Mouse (Mus musculus) liver, embryonic 12.5 days (tissue): ENCODE measurements around the gene Pitpnm2. TPM values are rescaled to one million over a fixed set of nuclear protein-coding genes. Genes with fewer than 3 reads are reported as not detected.
"Not testable (repeated sequence)": the region's sequence is repeated elsewhere in the genome, so short reads cannot be mapped to it uniquely, and the experiment has no call there.

ENCODE experiments used
- ATAC-seq: fragments of 200-750 bp; cut with Nextera tagmentation; 2 replicates; pipeline ENCODE4 v1.8.0; 2017; ENCODE audit warnings: moderate number of reproducible peaks, mild to moderate bottlenecking, moderate library complexity
- H3K27ac ChIP-seq: fragments of 300-500 bp; sonication (generic); 2 replicates; pipeline ENCODE4 v1.5.1; 2016; ENCODE audit warnings: mild to moderate bottlenecking
- H3K27me3 ChIP-seq: fragments of 300-500 bp; sonication (generic); replicated peaks from 2 replicates; pipeline ENCODE4 v1.6.1; 2016; ENCODE audit warnings: mild to moderate bottlenecking, moderate library complexity
- H3K36me3 ChIP-seq: fragments of 300-500 bp; sonication (generic); 2 replicates; pipeline ENCODE4 v1.6.1; 2016; ENCODE audit warnings: mild to moderate bottlenecking, moderate library complexity
- H3K4me1 ChIP-seq: fragments of 300-500 bp; sonication (generic); 2 replicates; pipeline ENCODE4 v1.6.1; 2016
- H3K4me2 ChIP-seq: fragments of 300-500 bp; sonication (generic); 2 replicates; pipeline ENCODE4 v1.6.1; 2016; ENCODE audit warnings: mild to moderate bottlenecking, moderate library complexity
- H3K4me3 ChIP-seq: fragments of 300-500 bp; sonication (generic); 2 replicates; pipeline ENCODE4 v1.5.1; 2016; ENCODE audit warnings: mild to moderate bottlenecking, moderate library complexity
- H3K9ac ChIP-seq: fragments of 300-500 bp; sonication (generic); 2 replicates; pipeline ENCODE4 v1.6.1; 2016; ENCODE audit warnings: mild to moderate bottlenecking, moderate library complexity
- H3K9me3 ChIP-seq: fragments of 300-500 bp; sonication (generic); replicated peaks from 2 replicates; pipeline ENCODE4 v1.6.1; 2016; ENCODE audit warnings: mild to moderate bottlenecking, moderate library complexity
- WGBS: fragments of 180-500 bp; shearing (Covaris S2); methylation state at CpG from one replicate; pipeline ENCODE4 v1.1.7; 2016; ENCODE audit not compliant: insufficient replicate concordance; 5-methylcytosine and 5-hydroxymethylcytosine counted together
- polyA plus RNA-seq: library from polyadenylated mRNA; unstranded; fragments of >200 nt; fragmentation: Nextera tagmentation; extraction: Ambion mirVana; gene quantifications from 2 replicates; pipeline ENCODE4 v1.2.1, GENCODE M21; 2016

Gene Pitpnm2
- polyA plus RNA-seq: 2.5 and 3.7 TPM in 2 replicates

DNA sequence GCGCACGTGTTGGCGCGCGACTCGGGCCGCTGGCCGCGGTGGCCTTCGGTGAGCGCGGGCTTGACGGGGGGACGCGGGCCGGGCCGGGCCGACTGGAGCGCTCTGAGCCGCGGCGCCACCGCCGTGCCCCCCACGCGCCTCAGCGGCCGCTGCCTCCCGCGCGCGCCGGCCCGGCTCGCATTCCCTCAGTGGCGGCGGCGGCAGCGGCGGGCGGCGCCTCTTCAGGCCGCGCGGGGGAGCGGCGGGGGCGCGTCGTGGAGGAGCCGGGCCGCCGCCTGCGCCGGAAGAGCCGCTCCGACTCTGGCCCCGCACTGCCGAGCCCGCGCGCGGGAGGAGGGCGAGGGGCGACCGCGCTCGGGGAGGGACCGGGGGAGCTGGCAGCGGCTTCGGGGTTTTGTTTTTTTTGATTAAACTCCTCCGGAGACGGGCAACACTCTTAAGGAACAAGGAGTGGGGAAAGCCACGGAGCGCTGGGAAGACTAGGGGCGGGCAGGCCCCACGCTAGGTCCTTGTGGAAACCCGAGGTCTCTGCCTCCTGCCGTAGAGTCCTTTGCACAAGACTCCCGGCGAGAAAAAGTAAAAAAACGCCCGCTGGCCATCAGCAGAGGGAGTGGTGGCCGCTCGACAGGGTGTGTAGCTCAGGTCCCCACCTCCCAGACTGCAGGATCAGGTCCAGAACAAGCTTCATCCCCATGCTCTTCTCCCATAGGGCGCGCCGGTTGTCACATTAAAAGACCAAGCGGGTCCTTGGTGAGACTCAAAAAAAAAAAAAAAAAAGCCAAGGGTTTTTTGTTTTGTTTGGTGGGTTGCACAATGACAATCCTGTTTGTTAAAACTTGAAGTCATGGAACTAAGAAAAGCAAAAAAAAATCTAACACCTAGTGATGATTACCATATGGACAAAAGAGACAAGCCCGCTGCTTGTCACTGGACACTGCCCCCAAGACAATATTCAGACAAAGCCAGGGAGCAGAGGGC, at the start of gene Pitpnm2:
Pitpnm2 (minus strand) TSS at position 147 of the 978 bp plus-strand sequence.
- Histone ChIP-seq H3K4me2 (peak within 1 kb of the TSS; percentile 97), H3K9ac (peak within 1 kb of the TSS; percentile 78), H3K4me3 (peak within 1 kb of the TSS; percentile 76), H3K9me3 (no peaks in the 10 kb centered on the region), H3K36me3 (peaks cover 28% of the 10 kb centered on the region), H3K27ac (peak within 1 kb of the TSS; percentile 78), H3K4me1 (peaks cover 35% of the 10 kb centered on the region), H3K27me3 (no peaks in the 10 kb centered on the region)
- 2% methylated on average over 64 of the region's 90 CpGs for WGBS
- ATAC-seq: peak; percentile 52

DNA sequence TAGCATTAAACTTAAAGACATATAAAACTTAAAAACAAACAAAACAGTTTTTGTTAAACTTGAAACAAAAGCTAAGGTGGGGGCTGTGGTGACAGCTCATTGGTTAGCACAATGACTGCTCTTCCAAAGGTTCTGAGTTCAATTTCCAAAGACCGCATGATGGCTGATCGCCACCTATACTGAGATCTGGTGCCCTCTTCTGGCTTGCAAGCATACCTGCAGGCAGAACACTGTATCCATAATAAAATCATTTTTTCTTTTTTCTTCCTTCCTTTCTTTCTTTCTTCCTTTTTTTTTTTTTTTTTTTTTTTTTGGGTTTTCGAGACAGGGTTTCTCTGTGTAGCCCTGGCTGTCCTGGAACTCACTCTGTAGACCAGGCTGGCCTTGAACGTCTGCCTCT, 49.7 kb upstream of the Pitpnm2 start:
- 59% methylated on average over 4 of the region's 4 CpGs for WGBS
- not testable (repeated sequence) for H3K4me1 ChIP-seq, H3K27me3 ChIP-seq, H3K9ac ChIP-seq, H3K4me2 ChIP-seq, H3K27ac ChIP-seq, ATAC-seq, H3K4me3 ChIP-seq, H3K9me3 ChIP-seq
- peaks cover 68% of the 10 kb centered on the region for H3K36me3 ChIP-seq

DNA sequence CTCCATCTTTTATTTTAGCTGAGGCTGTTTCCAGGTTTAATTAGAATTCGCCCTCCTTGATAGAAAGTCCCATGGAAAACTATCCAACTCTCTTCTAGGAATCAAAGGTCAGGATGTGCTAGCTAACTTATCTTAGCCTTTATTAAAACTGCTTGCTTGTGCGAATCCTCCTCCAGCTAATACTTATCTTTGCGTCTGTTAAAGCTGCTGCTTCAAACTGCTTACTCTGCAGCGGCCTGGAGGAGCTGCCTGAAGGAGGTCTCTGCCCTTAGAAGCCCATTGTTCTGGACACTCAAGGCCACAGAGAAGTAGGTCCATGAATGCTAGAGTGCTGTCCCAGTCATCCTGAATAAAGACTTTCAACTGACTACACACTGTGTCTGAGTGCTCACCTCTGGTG, 46.9 kb upstream of the Pitpnm2 start:
- no peak for ATAC-seq
- H3K4me1 ChIP-seq: no peaks in the 10 kb centered on the region
- H3K27me3 ChIP-seq: no peaks in the 10 kb centered on the region
- no peak overlapping the region for H3K27ac ChIP-seq
- no peak overlapping the region for H3K4me3 ChIP-seq
- no peaks in the 10 kb centered on the region for H3K9me3 ChIP-seq
- H3K36me3 ChIP-seq: peaks cover 81% of the 10 kb centered on the region
- 91% methylated on average over 4 of the region's 4 CpGs for WGBS
- H3K9ac ChIP-seq: no peak overlapping the region
- no peak overlapping the region for H3K4me2 ChIP-seq

DNA sequence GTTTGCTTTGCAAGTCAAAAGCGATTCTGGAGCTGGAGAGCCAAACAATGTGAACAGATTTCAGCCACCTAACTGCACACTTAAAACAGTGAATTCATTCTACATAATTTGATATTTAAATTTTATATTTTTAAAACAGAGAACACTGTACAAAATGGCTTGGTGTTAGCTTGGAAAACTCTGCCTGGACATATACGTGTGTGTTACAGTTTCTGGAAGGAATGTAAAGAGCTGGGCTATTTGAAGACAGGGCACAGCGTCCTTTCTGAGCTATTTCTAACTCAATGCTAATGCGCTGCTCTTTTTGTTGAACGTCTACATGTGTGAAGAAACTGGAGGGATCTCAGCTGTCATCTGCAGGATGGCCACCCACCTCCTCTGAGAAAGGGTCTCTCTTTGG, 44.4 kb upstream of the Pitpnm2 start:
- no peak overlapping the region for H3K4me3 ChIP-seq
- no peak overlapping the region for H3K27ac ChIP-seq
- H3K9me3 ChIP-seq: no peaks in the 10 kb centered on the region
- H3K36me3 ChIP-seq: peaks cover 94% of the 10 kb centered on the region
- no peak overlapping the region for H3K4me2 ChIP-seq
- 86% methylated on average over 5 of the region's 5 CpGs for WGBS
- H3K27me3 ChIP-seq: no peaks in the 10 kb centered on the region
- ATAC-seq: no peak
- H3K4me1 ChIP-seq: no peaks in the 10 kb centered on the region
- H3K9ac ChIP-seq: no peak overlapping the region

DNA sequence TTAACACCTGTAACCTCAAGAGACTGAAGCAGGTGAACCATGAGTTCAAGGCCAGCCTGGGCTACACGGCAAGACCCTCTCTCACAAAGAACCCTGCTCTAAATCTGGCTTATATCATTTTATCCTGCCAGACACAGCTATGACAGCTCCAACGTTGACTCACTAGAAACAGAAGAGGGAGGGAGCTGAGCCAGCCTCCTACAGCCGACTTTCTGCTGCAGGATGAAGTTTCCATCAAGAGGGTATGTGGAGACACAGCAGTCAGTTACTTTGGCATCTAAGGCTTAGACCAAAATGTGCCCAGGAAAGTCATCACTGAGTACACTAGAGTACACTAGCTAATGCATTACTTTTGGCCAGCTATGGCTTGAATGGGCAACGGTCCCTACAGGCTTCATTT, 40.7 kb upstream of the Pitpnm2 start:
- H3K4me3 ChIP-seq: no peak overlapping the region
- H3K36me3 ChIP-seq: peaks cover 94% of the 10 kb centered on the region
- no peak overlapping the region for H3K27ac ChIP-seq
- no peak for ATAC-seq
- H3K27me3 ChIP-seq: no peaks in the 10 kb centered on the region
- H3K9ac ChIP-seq: no peak overlapping the region
- WGBS: 77% methylated on average over 4 of the region's 4 CpGs
- no peak overlapping the region for H3K4me2 ChIP-seq
- no peaks in the 10 kb centered on the region for H3K4me1 ChIP-seq
- H3K9me3 ChIP-seq: peaks cover 3% of the 10 kb centered on the region; the same call in 1 of the 2 replicates

DNA sequence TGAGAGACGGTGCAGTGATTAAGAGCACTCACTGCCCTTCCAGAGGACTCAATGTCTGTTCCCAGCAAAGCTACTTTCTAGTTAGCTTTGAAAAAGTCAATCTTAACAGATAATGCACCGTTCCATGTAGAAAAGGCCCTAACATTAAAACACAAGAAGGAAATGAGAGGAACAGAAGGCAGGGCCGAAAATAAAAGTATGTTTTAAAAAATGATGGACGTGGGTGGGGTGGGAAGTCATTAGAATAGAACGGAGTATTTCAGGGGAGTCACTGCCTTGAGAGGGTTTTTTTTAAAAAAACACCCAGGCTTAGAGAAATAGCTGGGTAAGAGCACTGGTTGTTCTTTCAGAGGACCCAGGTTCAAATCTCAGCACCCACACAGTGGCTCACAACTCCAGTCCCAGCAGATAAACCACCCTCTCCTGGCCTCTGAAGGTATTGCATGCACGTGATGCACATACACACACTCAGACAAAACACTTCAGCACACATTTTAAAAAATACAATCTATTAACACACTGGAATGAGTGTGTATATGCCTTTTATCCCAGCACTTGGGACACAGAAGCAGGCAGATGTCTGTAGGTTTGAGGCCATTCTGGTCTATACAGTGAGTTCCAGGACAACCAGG, 38.2 kb upstream of the Pitpnm2 start:
- H3K36me3 ChIP-seq: peaks cover 89% of the 10 kb centered on the region
- no peaks in the 10 kb centered on the region for H3K4me1 ChIP-seq
- no peak overlapping the region for H3K4me3 ChIP-seq
- no peak overlapping the region for H3K27ac ChIP-seq
- ATAC-seq: no peak
- H3K27me3 ChIP-seq: no peaks in the 10 kb centered on the region
- no peak overlapping the region for H3K4me2 ChIP-seq
- no peak overlapping the region for H3K9ac ChIP-seq
- WGBS: 87% methylated on average over 6 of the region's 6 CpGs
- H3K9me3 ChIP-seq: peaks cover 3% of the 10 kb centered on the region; the same call in 1 of the 2 replicates

DNA sequence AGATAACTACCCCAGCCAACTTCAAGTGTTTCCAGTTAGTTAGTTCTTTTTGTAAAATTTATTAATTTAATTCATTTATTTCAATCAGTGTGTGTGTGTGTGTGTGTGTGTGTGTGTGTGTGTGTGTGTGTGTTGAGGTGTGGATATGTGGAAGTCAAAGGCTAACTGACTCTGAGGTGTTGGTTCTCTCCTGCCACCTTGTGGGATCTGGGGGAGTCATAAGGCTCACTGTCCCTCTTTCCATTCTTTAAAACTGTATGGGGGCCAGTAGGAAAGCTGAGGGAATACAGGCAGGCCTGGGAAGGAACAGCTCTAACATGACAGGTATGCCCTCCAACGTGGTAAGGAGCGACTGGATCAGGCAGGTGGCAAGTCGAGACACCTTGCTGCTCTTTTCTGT, 34.8 kb upstream of the Pitpnm2 start:
- H3K9me3 ChIP-seq: peaks cover 3% of the 10 kb centered on the region; the same call in 1 of the 2 replicates
- no peak overlapping the region for H3K4me3 ChIP-seq
- H3K4me2 ChIP-seq: no peak overlapping the region
- no peaks in the 10 kb centered on the region for H3K4me1 ChIP-seq
- no peak overlapping the region for H3K27ac ChIP-seq
- peaks cover 85% of the 10 kb centered on the region for H3K36me3 ChIP-seq
- no peak for ATAC-seq
- no peak overlapping the region for H3K9ac ChIP-seq
- WGBS: 77% methylated on average over 3 of the region's 3 CpGs
- H3K27me3 ChIP-seq: no peaks in the 10 kb centered on the region

DNA sequence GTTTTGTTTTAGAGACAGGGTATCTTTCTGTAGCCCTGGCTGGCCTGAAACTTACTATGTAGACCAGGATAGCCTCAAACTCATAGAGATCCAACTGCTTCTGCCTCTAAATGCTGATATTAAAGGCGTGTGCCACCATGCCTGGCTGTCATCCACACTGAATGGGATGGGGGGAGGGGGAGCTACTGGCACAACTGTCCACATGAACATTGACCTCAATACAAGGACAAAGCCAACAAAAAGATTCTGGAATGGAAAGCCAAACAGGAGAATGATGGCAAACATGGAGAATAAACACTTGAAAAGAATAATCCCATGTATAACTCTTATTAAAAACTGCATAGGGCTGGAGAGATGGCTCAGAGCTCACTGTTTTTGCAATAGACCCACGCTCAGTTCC, 33.3 kb upstream of the Pitpnm2 start:
- H3K9ac ChIP-seq: no peak overlapping the region
- peaks cover 2% of the 10 kb centered on the region; the same call in 1 of the 2 replicates for H3K9me3 ChIP-seq
- no peak for ATAC-seq
- no peak overlapping the region for H3K27ac ChIP-seq
- no peak overlapping the region for H3K4me2 ChIP-seq
- 76% methylated on average over 2 of the region's 2 CpGs for WGBS
- H3K4me3 ChIP-seq: no peak overlapping the region
- peaks cover 85% of the 10 kb centered on the region for H3K36me3 ChIP-seq
- no peaks in the 10 kb centered on the region for H3K27me3 ChIP-seq
- no peaks in the 10 kb centered on the region for H3K4me1 ChIP-seq

DNA sequence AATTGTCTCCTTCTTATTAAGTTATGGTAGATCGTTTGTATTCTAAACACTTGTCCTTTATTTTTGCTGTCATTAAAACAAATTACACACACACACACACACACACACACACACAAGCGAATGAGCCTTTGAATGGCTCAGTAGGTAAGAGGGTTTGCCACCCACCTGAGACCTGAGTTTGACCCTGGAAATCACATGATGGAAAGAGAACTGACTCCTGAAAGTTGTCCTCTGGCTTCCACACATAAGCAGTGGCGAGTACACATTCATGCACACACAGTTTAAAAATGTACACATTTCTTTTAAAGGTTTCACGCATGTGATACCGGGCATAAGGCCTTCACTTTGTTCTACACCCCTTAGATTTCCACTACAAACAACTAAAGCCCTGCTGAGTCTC, 20.7 kb upstream of the Pitpnm2 start:
- Histone ChIP-seq H3K27ac (no peak overlapping the region), H3K36me3 (peaks cover 29% of the 10 kb centered on the region), H3K9ac (no peak overlapping the region), H3K27me3 (no peaks in the 10 kb centered on the region), H3K4me1 (peaks cover 21% of the 10 kb centered on the region), H3K9me3 (no peaks in the 10 kb centered on the region), H3K4me2 (no peak overlapping the region), H3K4me3 (no peak overlapping the region)
- no peak for ATAC-seq
- 82% methylated on average over 5 of the region's 5 CpGs for WGBS

DNA sequence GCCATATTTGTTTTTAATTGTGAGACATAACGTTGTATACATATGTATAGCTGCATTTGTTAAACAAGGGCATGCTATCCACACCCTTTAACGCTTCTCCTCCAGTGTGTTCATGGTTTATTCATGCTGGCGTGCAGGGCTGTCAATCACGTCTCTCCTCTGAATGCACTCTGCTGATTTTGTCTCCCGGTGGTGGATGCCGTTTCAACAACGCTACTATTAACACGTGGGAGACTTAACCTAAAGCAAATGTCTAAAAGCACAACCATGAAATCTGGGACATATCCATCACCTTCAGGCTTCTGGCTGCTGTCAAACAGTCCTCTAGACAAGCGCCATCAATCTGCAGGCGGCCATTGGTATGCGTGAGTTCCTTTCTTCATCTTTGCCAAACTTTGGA, 20.1 kb upstream of the Pitpnm2 start:
- Histone ChIP-seq H3K4me2 (no peak overlapping the region), H3K36me3 (peaks cover 29% of the 10 kb centered on the region), H3K4me3 (no peak overlapping the region), H3K27me3 (no peaks in the 10 kb centered on the region), H3K9ac (no peak overlapping the region), H3K4me1 (peaks cover 21% of the 10 kb centered on the region), H3K27ac (no peak overlapping the region), H3K9me3 (no peaks in the 10 kb centered on the region)
- ATAC-seq: no peak
- WGBS: 81% methylated on average over 11 of the region's 11 CpGs

DNA sequence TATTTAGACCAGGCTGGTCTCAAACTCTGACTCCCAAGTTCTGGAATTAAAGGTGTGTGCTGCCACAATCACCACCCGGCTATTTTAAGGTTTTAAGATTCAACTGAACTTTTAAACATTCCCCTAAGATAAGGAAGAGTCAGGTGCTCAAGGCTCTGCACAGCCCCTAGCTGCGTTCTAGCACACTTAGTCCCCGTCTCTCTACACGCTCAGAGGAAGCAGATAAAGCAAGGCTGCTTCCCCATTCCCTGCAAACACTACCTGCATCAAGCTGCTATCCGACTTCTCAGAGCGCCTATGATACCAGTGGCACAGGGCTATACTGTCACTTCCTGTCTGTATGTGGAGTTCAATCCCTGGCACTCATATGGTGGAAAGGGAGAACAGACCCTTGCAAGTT, 18.1 kb upstream of the Pitpnm2 start:
- no peak for ATAC-seq
- no peak overlapping the region for H3K9ac ChIP-seq
- WGBS: 23% methylated on average over 6 of the region's 6 CpGs
- no peaks in the 10 kb centered on the region for H3K27me3 ChIP-seq
- H3K36me3 ChIP-seq: peaks cover 45% of the 10 kb centered on the region
- H3K27ac ChIP-seq: no peak overlapping the region
- H3K4me2 ChIP-seq: no peak overlapping the region
- no peaks in the 10 kb centered on the region for H3K9me3 ChIP-seq
- peaks cover 21% of the 10 kb centered on the region for H3K4me1 ChIP-seq
- H3K4me3 ChIP-seq: no peak overlapping the region

DNA sequence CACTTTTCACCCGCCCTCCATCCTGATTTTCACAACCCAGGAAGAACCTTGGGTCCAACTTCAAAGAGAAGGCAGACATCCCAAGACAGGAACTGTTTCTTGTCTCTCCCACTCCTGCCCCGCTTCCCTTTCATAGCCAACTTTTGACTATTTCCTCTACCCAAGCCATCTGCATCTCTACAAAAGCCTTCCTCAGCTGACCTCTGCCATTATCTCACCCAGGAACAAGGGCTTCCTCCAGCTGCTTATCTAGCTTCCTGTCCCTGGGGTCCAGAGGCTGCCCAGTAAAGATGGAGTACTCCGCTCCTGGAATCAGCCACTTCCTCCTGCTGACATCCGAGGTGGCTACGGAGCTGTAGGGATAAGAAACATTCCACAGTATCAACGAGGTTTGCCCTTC, 17.3 kb upstream of the Pitpnm2 start:
- peaks cover 53% of the 10 kb centered on the region for H3K36me3 ChIP-seq
- ATAC-seq: no peak
- WGBS: 19% methylated on average over 6 of the region's 6 CpGs

More for the DNA sequence above, 17.3 kb upstream of the Pitpnm2 start:
- H3K4me1 ChIP-seq: peaks cover 21% of the 10 kb centered on the region
- H3K9me3 ChIP-seq: no peaks in the 10 kb centered on the region
- no peak overlapping the region for H3K9ac ChIP-seq
- H3K4me3 ChIP-seq: no peak overlapping the region
- H3K4me2 ChIP-seq: no peak overlapping the region
- no peak overlapping the region for H3K27ac ChIP-seq
- no peaks in the 10 kb centered on the region for H3K27me3 ChIP-seq
